Mouse (Mus musculus) myocyte (in vitro differentiated cells): ENCODE data around the gene Soga1. TPM values are rescaled to one million over a fixed set of nuclear protein-coding genes. Genes with fewer than 3 reads are reported as not detected.

Experiments used
- H3K27me3 ChIP-seq: one replicate; pipeline ENCODE4 v1.6.1; 2011; ENCODE audit not compliant: control insufficient read depth, insufficient read depth, insufficient read length
- H3K36me3 ChIP-seq: one replicate; pipeline ENCODE4 v1.6.1; 2011; ENCODE audit not compliant: control insufficient read depth, insufficient read depth
- H3K4me2 ChIP-seq: one replicate; pipeline ENCODE4 v1.6.1; 2011; ENCODE audit warnings: low read depth, control low read depth
- H3K4me3 ChIP-seq: one replicate; pipeline ENCODE4 v1.5.1; 2011; ENCODE audit warnings: mild to moderate bottlenecking, control low read depth, moderate library complexity
- H3K79me2 ChIP-seq: one replicate; pipeline ENCODE4 v1.6.1; 2011; ENCODE audit not compliant: control insufficient read depth, insufficient read depth
- H3ac ChIP-seq: one replicate; pipeline ENCODE4 v1.6.1; 2011; ENCODE audit not compliant: control insufficient read depth, insufficient read length
- CEBPB ChIP-seq: IDR thresholded peaks from 2 replicates; pipeline ENCODE4 v1.6.1; 2011; ENCODE audit warnings: mild to moderate bottlenecking, moderate library complexity; ENCODE audit not compliant: poor library complexity, insufficient read depth, severe bottlenecking
- E2F4 ChIP-seq: IDR thresholded peaks from one replicate; pipeline ENCODE4 v1.6.1; 2011; ENCODE audit warnings: mild to moderate bottlenecking, control low read depth, moderate library complexity; ENCODE audit not compliant: insufficient read depth
- MAX ChIP-seq: IDR thresholded peaks from one replicate; pipeline ENCODE4 v1.6.1; 2011; ENCODE audit warnings: low read depth, mild to moderate bottlenecking, control low read depth
- MYOD1 ChIP-seq, 3 experiments: IDR thresholded peaks; one replicate each; pipeline ENCODE4 v1.6.1; 2011; ENCODE audit warnings: control low read depth in 2 of 3, low read depth in 2 of 3, mild to moderate bottlenecking in 2 of 3, moderate library complexity in 1 of 3; ENCODE audit not compliant: insufficient read length in 2 of 3, control insufficient read depth in 1 of 3
- MYOG ChIP-seq, 3 experiments: IDR thresholded peaks; one replicate each; pipeline ENCODE4 v1.6.1; 2011; ENCODE audit warnings: control low read depth in 2 of 3, low read depth in 2 of 3, mild to moderate bottlenecking in 2 of 3; ENCODE audit not compliant: insufficient read length in 2 of 3, control insufficient read depth in 1 of 3, insufficient read depth in 1 of 3
- POLR2A ChIP-seq: IDR thresholded peaks from one replicate; pipeline ENCODE4 v1.6.1; 2011; ENCODE audit warnings: low read depth, mild to moderate bottlenecking, control low read depth, moderate library complexity; ENCODE audit not compliant: insufficient read length
- POLR2AphosphoS2 ChIP-seq: IDR thresholded peaks from one replicate; pipeline ENCODE4 v1.6.1; 2011; ENCODE audit warnings: low read depth, control low read depth; ENCODE audit not compliant: insufficient read length
- REST ChIP-seq: IDR thresholded peaks from one replicate; pipeline ENCODE4 v1.6.1; 2011; ENCODE audit warnings: mild to moderate bottlenecking, control low read depth, moderate library complexity; ENCODE audit not compliant: insufficient read depth, insufficient read length
- SRF ChIP-seq: IDR thresholded peaks from one replicate; pipeline ENCODE4 v1.6.1; 2011; ENCODE audit warnings: low read depth; ENCODE audit not compliant: control insufficient read depth, insufficient read length
- TCF12 ChIP-seq: IDR thresholded peaks from one replicate; pipeline ENCODE4 v1.6.1; 2011; ENCODE audit warnings: mild to moderate bottlenecking, control low read depth; ENCODE audit not compliant: poor library complexity, insufficient read depth, severe bottlenecking
- TCF3 ChIP-seq: IDR thresholded peaks from one replicate; pipeline ENCODE4 v1.6.1; 2011; ENCODE audit warnings: low read depth, control low read depth; ENCODE audit not compliant: insufficient read length
- USF1 ChIP-seq: IDR thresholded peaks from one replicate; pipeline ENCODE4 v1.6.1; 2011; ENCODE audit warnings: low read depth, mild to moderate bottlenecking, control low read depth, moderate library complexity
- polyA plus RNA-seq: library from polyadenylated mRNA; unstranded; fragments of >200 nt; fragmentation: generic; extraction: Trizol; gene quantifications from one replicate; pipeline ENCODE4 v1.2.1, GENCODE M21; 2012; ENCODE audit warnings: missing spikeins

Soga1 gene
- polyA plus RNA-seq, 1 experiment, result 11.9 TPM

- no peak overlapping the region for H3K4me3 ChIP-seq
- no peaks in the 10 kb centered on the region for H3K27me3 ChIP-seq
- H3K79me2 ChIP-seq, result peaks cover 37% of the 10 kb centered on the region
- TF ChIP-seq POLR2AphosphoS2 (no peak), SRF (no peak), REST (no peak), CEBPB (no peak), POLR2A (no peak), E2F4 (no peak), TCF12 (no peak), MYOD1 (IDR thresholded peaks at IDR 0.05; ENCODE audit: control insufficient read depth in 1 of 3, insufficient read length in 2 of 3, low read depth in 2 of 3) (no peak), MYOG (IDR thresholded peaks at IDR 0.05; ENCODE audit: control insufficient read depth in 1 of 3, insufficient read depth in 1 of 3, insufficient read length in 2 of 3, low read depth in 2 of 3) (no peak)
- no peak overlapping the region for H3ac ChIP-seq
- H3K4me2 ChIP-seq, result no peak overlapping the region
- peaks cover 11% of the 10 kb centered on the region for H3K36me3 ChIP-seq
Measured at GRCm38 (mm10) chr2:157057758-157058157, 21.3 kb downstream of the Soga1 start.

GRCm38 (mm10) chr2:157057186-157057585 is 21.9 kb downstream of the Soga1 start:
- H3ac ChIP-seq, result no peak overlapping the region
- H3K36me3 ChIP-seq, result peaks cover 11% of the 10 kb centered on the region
- H3K4me3 ChIP-seq, result no peak overlapping the region
- peaks cover 32% of the 10 kb centered on the region for H3K79me2 ChIP-seq
- H3K27me3 ChIP-seq, result no peaks in the 10 kb centered on the region
- H3K4me2 ChIP-seq, result no peak overlapping the region
- no peak for TF ChIP-seq MYOD1 (IDR thresholded peaks at IDR 0.05; ENCODE audit: control insufficient read depth in 1 of 3, insufficient read length in 2 of 3, low read depth in 2 of 3)
- no peak for TF ChIP-seq CEBPB
- no peak for TF ChIP-seq TCF12
- TF ChIP-seq POLR2AphosphoS2, result no peak

GRCm38 (mm10) chr2:157055721-157056120 is 23.3 kb downstream of the Soga1 start:
- H3ac ChIP-seq, result no peak overlapping the region
- no peak overlapping the region for H3K4me2 ChIP-seq
- no peak for TF ChIP-seq SRF
- TF ChIP-seq REST, result no peak
- TF ChIP-seq CEBPB, result no peak
- TF ChIP-seq POLR2AphosphoS2, result no peak
- TF ChIP-seq TCF12, result no peak
- no peak for TF ChIP-seq USF1
- no peak for TF ChIP-seq TCF3
- TF ChIP-seq POLR2A, result no peak
- TF ChIP-seq E2F4, result no peak
- TF ChIP-seq MAX, result no peak
- TF ChIP-seq MYOG (IDR thresholded peaks at IDR 0.05; ENCODE audit: control insufficient read depth in 1 of 3, insufficient read depth in 1 of 3, insufficient read length in 2 of 3, low read depth in 2 of 3), result no peak
- no peak for TF ChIP-seq MYOD1 (IDR thresholded peaks at IDR 0.05; ENCODE audit: control insufficient read depth in 1 of 3, insufficient read length in 2 of 3, low read depth in 2 of 3)
- no peaks in the 10 kb centered on the region for H3K36me3 ChIP-seq
- H3K27me3 ChIP-seq, result no peaks in the 10 kb centered on the region
- H3K79me2 ChIP-seq, result peaks cover 17% of the 10 kb centered on the region
- H3K4me3 ChIP-seq, result no peak overlapping the region

GRCm38 (mm10) chr2:157054816-157055215 is 24.2 kb downstream of the Soga1 start:
- no peak for TF ChIP-seq USF1
- TF ChIP-seq TCF12, result no peak
- no peak for TF ChIP-seq MAX
- no peak for TF ChIP-seq MYOD1 (IDR thresholded peaks at IDR 0.05; ENCODE audit: control insufficient read depth in 1 of 3, insufficient read length in 2 of 3, low read depth in 2 of 3)
- no peak for TF ChIP-seq CEBPB
- TF ChIP-seq MYOG (IDR thresholded peaks at IDR 0.05; ENCODE audit: control insufficient read depth in 1 of 3, insufficient read depth in 1 of 3, insufficient read length in 2 of 3, low read depth in 2 of 3), result no peak
- TF ChIP-seq E2F4, result no peak
- no peak for TF ChIP-seq REST
- no peak for TF ChIP-seq TCF3
- no peak for TF ChIP-seq SRF
- no peak for TF ChIP-seq POLR2A
- TF ChIP-seq POLR2AphosphoS2, result no peak
- no peak overlapping the region for H3K4me2 ChIP-seq
- H3K36me3 ChIP-seq, result no peaks in the 10 kb centered on the region
- H3ac ChIP-seq, result no peak overlapping the region
- H3K4me3 ChIP-seq, result no peak overlapping the region
- H3K27me3 ChIP-seq, result no peaks in the 10 kb centered on the region
- peaks cover 9% of the 10 kb centered on the region for H3K79me2 ChIP-seq

- Histone ChIP-seq H3K4me2 (no peak overlapping the region), H3K4me3 (no peak overlapping the region), H3K79me2 (peaks cover 10% of the 10 kb centered on the region), H3K27me3 (no peaks in the 10 kb centered on the region), H3ac (no peak overlapping the region), H3K36me3 (no peaks in the 10 kb centered on the region)
- TF ChIP-seq MYOG (IDR thresholded peaks at IDR 0.05; ENCODE audit: control insufficient read depth in 1 of 3, insufficient read depth in 1 of 3, insufficient read length in 2 of 3, low read depth in 2 of 3), result no peak
- TF ChIP-seq POLR2AphosphoS2, result no peak
- TF ChIP-seq POLR2A, result no peak
- TF ChIP-seq REST, result no peak
- no peak for TF ChIP-seq TCF3
- no peak for TF ChIP-seq USF1
- no peak for TF ChIP-seq SRF
- no peak for TF ChIP-seq MAX
- no peak for TF ChIP-seq MYOD1 (IDR thresholded peaks at IDR 0.05; ENCODE audit: control insufficient read depth in 1 of 3, insufficient read length in 2 of 3, low read depth in 2 of 3)
- TF ChIP-seq TCF12, result no peak
- TF ChIP-seq CEBPB, result no peak
Measured at GRCm38 (mm10) chr2:157054297-157054696, 24.8 kb downstream of the Soga1 start.
